Mouse (Mus musculus) myocyte (in vitro differentiated cells): Measurements from ENCODE around the gene Higd1a. TPM values are rescaled to one million over a fixed set of nuclear protein-coding genes. Genes with fewer than 3 reads are reported as not detected.

ENCODE experiments used
- H3K27me3 ChIP-seq: one replicate; pipeline ENCODE4 v1.6.1; 2011; ENCODE audit not compliant: control insufficient read depth, insufficient read depth, insufficient read length
- H3K36me3 ChIP-seq: one replicate; pipeline ENCODE4 v1.6.1; 2011; ENCODE audit not compliant: control insufficient read depth, insufficient read depth
- H3K4me2 ChIP-seq: one replicate; pipeline ENCODE4 v1.6.1; 2011; ENCODE audit warnings: low read depth, control low read depth
- H3K4me3 ChIP-seq: one replicate; pipeline ENCODE4 v1.5.1; 2011; ENCODE audit warnings: mild to moderate bottlenecking, control low read depth, moderate library complexity
- H3K79me2 ChIP-seq: one replicate; pipeline ENCODE4 v1.6.1; 2011; ENCODE audit not compliant: control insufficient read depth, insufficient read depth
- H3ac ChIP-seq: one replicate; pipeline ENCODE4 v1.6.1; 2011; ENCODE audit not compliant: control insufficient read depth, insufficient read length
- CEBPB ChIP-seq: IDR thresholded peaks from 2 replicates; pipeline ENCODE4 v1.6.1; 2011; ENCODE audit warnings: mild to moderate bottlenecking, moderate library complexity; ENCODE audit not compliant: poor library complexity, insufficient read depth, severe bottlenecking
- E2F4 ChIP-seq: IDR thresholded peaks from one replicate; pipeline ENCODE4 v1.6.1; 2011; ENCODE audit warnings: mild to moderate bottlenecking, control low read depth, moderate library complexity; ENCODE audit not compliant: insufficient read depth
- MAX ChIP-seq: IDR thresholded peaks from one replicate; pipeline ENCODE4 v1.6.1; 2011; ENCODE audit warnings: low read depth, mild to moderate bottlenecking, control low read depth
- MYOD1 ChIP-seq, 3 experiments: IDR thresholded peaks; one replicate each; pipeline ENCODE4 v1.6.1; 2011; ENCODE audit warnings: control low read depth in 2 of 3, low read depth in 2 of 3, mild to moderate bottlenecking in 2 of 3, moderate library complexity in 1 of 3; ENCODE audit not compliant: insufficient read length in 2 of 3, control insufficient read depth in 1 of 3
- MYOG ChIP-seq, 3 experiments: IDR thresholded peaks; one replicate each; pipeline ENCODE4 v1.6.1; 2011; ENCODE audit warnings: control low read depth in 2 of 3, low read depth in 2 of 3, mild to moderate bottlenecking in 2 of 3; ENCODE audit not compliant: insufficient read length in 2 of 3, control insufficient read depth in 1 of 3, insufficient read depth in 1 of 3
- POLR2A ChIP-seq: IDR thresholded peaks from one replicate; pipeline ENCODE4 v1.6.1; 2011; ENCODE audit warnings: low read depth, mild to moderate bottlenecking, control low read depth, moderate library complexity; ENCODE audit not compliant: insufficient read length
- POLR2AphosphoS2 ChIP-seq: IDR thresholded peaks from one replicate; pipeline ENCODE4 v1.6.1; 2011; ENCODE audit warnings: low read depth, control low read depth; ENCODE audit not compliant: insufficient read length
- REST ChIP-seq: IDR thresholded peaks from one replicate; pipeline ENCODE4 v1.6.1; 2011; ENCODE audit warnings: mild to moderate bottlenecking, control low read depth, moderate library complexity; ENCODE audit not compliant: insufficient read depth, insufficient read length
- SRF ChIP-seq: IDR thresholded peaks from one replicate; pipeline ENCODE4 v1.6.1; 2011; ENCODE audit warnings: low read depth; ENCODE audit not compliant: control insufficient read depth, insufficient read length
- TCF12 ChIP-seq: IDR thresholded peaks from one replicate; pipeline ENCODE4 v1.6.1; 2011; ENCODE audit warnings: mild to moderate bottlenecking, control low read depth; ENCODE audit not compliant: poor library complexity, insufficient read depth, severe bottlenecking
- TCF3 ChIP-seq: IDR thresholded peaks from one replicate; pipeline ENCODE4 v1.6.1; 2011; ENCODE audit warnings: low read depth, control low read depth; ENCODE audit not compliant: insufficient read length
- USF1 ChIP-seq: IDR thresholded peaks from one replicate; pipeline ENCODE4 v1.6.1; 2011; ENCODE audit warnings: low read depth, mild to moderate bottlenecking, control low read depth, moderate library complexity
- polyA plus RNA-seq: library from polyadenylated mRNA; unstranded; fragments of >200 nt; fragmentation: generic; extraction: Trizol; gene quantifications from one replicate; pipeline ENCODE4 v1.2.1, GENCODE M21; 2012; ENCODE audit warnings: missing spikeins

The Higd1a gene
- polyA plus RNA-seq, 1 experiment: 115 TPM

DNA sequence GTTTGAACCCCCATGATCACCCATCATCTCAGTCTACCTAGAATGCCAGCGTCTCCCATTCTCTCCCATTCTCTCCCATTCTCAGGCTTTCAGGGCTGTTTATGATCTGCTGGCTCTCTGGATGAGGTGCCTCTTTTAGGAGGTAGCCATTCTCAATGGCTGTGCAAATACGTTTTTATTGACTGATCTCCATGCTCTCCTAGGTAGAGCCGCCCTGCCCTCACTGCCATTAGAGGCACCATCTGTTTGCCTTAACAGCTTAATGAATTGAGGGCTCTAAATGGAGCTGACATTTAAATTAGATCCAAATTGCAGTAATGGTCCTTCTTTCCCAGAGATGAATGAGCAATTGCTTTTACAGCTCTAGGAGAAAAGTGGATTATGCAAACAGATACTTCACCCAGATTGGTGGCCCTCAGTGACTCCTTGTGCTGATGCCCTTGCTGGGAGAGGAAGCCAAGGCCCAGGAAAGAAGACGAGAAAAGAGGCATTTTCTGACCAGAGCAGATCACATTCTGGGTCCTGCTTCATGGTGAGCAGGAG lies 11.9 kb upstream of the Higd1a start:
- Histone ChIP-seq H3ac (no peak overlapping the region), H3K79me2 (no peaks in the 10 kb centered on the region), H3K4me2 (no peak overlapping the region), H3K36me3 (no peaks in the 10 kb centered on the region), H3K4me3 (no peak overlapping the region), H3K27me3 (peaks cover 27% of the 10 kb centered on the region)
- TF ChIP-seq TCF3 (no peak), MAX (no peak), E2F4 (no peak), REST (no peak), POLR2A (no peak), POLR2AphosphoS2 (no peak), MYOG (IDR thresholded peaks at IDR 0.05; ENCODE audit: control insufficient read depth in 1 of 3, insufficient read depth in 1 of 3, insufficient read length in 2 of 3, low read depth in 2 of 3) (no peak), CEBPB (no peak), SRF (no peak), MYOD1 (IDR thresholded peaks at IDR 0.05; ENCODE audit: control insufficient read depth in 1 of 3, insufficient read length in 2 of 3, low read depth in 2 of 3) (no peak), USF1 (no peak), TCF12 (no peak)

DNA sequence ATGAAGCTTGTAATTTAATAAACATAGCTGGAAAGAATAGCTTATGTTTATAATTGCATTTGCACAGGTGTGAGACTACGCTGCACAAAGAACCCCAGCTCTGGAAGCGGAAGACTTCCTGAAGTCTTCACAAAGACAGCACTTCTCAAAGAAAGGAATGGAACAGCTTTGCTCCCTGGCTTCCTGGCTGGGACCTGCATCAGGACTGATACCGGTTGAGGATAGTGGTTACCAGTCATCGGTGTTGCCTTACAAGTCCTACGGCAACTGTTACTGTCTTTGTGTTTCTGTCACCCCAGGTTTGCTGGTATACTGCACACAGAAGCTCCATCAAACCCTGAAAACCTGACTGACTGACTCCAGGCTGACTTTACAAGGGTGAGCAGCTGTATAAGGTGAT lies 11.3 kb upstream of the Higd1a start:
- TF ChIP-seq TCF12 (no peak), POLR2A (no peak), E2F4 (no peak)
- peaks cover 27% of the 10 kb centered on the region for H3K27me3 ChIP-seq
- H3K4me3 ChIP-seq: no peak overlapping the region

DNA sequence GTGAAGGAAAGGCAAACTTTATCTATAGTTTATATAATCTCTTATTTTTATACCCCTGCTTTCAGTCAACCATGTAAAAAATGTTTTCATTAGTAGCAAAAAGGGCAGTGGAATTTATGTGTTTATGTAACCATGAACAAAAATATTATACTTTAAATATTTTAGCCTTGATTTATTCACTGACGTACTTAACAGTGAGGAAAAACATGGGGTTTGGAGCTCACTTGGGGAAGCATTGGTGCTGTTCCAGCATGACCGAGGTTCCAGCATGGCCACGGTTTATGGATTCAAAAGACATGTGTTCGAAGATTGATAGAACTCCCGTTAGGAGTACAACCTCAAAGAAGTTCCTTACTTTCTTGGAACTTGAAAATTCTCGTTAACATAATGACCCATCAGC lies 10.1 kb upstream of the Higd1a start:
- Histone ChIP-seq H3K4me2 (no peak overlapping the region), H3K79me2 (no peaks in the 10 kb centered on the region), H3K36me3 (no peaks in the 10 kb centered on the region), H3K27me3 (peaks cover 20% of the 10 kb centered on the region), H3K4me3 (no peak overlapping the region), H3ac (no peak overlapping the region)
- TF ChIP-seq TCF3 (no peak), SRF (no peak), POLR2A (no peak), MAX (no peak), MYOD1 (IDR thresholded peaks at IDR 0.05; ENCODE audit: control insufficient read depth in 1 of 3, insufficient read length in 2 of 3, low read depth in 2 of 3) (no peak), TCF12 (no peak), REST (no peak), POLR2AphosphoS2 (no peak), MYOG (IDR thresholded peaks at IDR 0.05; ENCODE audit: control insufficient read depth in 1 of 3, insufficient read depth in 1 of 3, insufficient read length in 2 of 3, low read depth in 2 of 3) (no peak), USF1 (no peak), CEBPB (no peak), E2F4 (no peak)

More for the DNA sequence above, 11.3 kb upstream of the Higd1a start:
- no peak overlapping the region for H3ac ChIP-seq
- no peaks in the 10 kb centered on the region for H3K36me3 ChIP-seq
- H3K4me2 ChIP-seq: no peak overlapping the region
- H3K79me2 ChIP-seq: no peaks in the 10 kb centered on the region

DNA sequence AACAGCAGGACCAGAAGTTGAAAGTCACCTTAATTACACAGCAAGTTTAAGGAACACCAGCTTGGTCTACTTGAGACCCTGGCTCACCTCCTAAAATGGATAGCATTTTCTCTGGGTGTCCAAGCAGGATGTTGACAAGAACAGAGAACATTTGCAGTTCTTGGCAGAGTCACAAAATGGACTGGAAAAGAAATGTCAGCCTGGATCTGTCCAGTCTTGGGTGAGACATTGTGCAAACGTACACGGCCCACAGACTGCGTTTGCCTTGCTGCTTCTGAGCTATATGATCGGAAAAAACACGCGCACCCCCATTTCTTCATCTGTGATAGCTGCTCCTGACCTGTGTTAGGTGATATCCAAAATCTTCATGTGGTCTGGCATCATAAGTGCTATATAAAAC lies 9.5 kb upstream of the Higd1a start:
- H3K4me2 ChIP-seq: no peak overlapping the region
- no peak for TF ChIP-seq TCF3
- TF ChIP-seq POLR2AphosphoS2: no peak
- no peak for TF ChIP-seq TCF12
- no peak for TF ChIP-seq CEBPB
- TF ChIP-seq MAX: no peak
- no peak for TF ChIP-seq E2F4
- peaks cover 20% of the 10 kb centered on the region for H3K27me3 ChIP-seq
- H3K4me3 ChIP-seq: no peak overlapping the region
- no peaks in the 10 kb centered on the region for H3K79me2 ChIP-seq
- H3K36me3 ChIP-seq: no peaks in the 10 kb centered on the region
- no peak overlapping the region for H3ac ChIP-seq

DNA sequence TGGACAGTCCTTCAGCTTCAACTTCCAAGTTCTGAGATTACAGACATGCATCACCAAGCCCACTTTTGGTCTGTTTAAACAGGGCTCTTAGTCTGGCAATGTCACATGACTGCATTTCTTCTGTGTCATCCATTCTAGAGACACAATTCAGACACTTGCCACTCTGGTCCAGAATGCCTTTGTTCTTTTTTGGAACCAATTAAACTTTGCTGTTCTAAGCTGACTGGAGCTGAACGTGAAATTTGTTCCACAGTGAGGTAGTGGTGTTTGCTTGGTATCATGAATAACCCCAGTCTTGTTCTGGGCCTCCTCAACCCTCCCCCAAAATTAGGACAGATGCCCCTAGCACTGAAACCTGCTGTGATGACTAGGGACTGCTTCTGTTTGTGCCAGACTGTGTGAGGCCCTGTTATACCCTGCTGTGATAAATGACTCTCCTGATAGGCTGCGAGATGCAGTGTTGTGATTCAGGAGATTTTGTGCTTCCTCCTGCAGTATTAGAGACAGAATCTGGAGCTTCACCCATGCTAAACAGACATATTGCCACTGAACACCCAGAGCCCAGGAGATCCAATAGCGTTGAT lies 7.4 kb upstream of the Higd1a start:
- Histone ChIP-seq H3K4me2 (no peak overlapping the region), H3K36me3 (no peaks in the 10 kb centered on the region), H3K79me2 (no peaks in the 10 kb centered on the region), H3K27me3 (peaks cover 20% of the 10 kb centered on the region), H3ac (no peak overlapping the region), H3K4me3 (no peak overlapping the region)
- no peak for TF ChIP-seq REST
- TF ChIP-seq SRF: no peak
- no peak for TF ChIP-seq POLR2A
- TF ChIP-seq MYOD1 (IDR thresholded peaks at IDR 0.05; ENCODE audit: control insufficient read depth in 1 of 3, insufficient read length in 2 of 3, low read depth in 2 of 3): no peak
- no peak for TF ChIP-seq USF1
- TF ChIP-seq TCF12: no peak
- no peak for TF ChIP-seq CEBPB
- no peak for TF ChIP-seq MYOG (IDR thresholded peaks at IDR 0.05; ENCODE audit: control insufficient read depth in 1 of 3, insufficient read depth in 1 of 3, insufficient read length in 2 of 3, low read depth in 2 of 3)
- no peak for TF ChIP-seq TCF3
- TF ChIP-seq MAX: no peak
